ENCODE assay signal across 12 mouse cellular contexts in genomic region chr5:118756078-118756477, GRCm38 (mm10).
DNase-seq lines count a peak whose midpoint lies in the region; ATAC-seq and TF ChIP-seq lines count a peak whose summit lies in the region.
"Had no signal": no experiment of that assay in that cellular context is flagged by ENCODE, and none has a peak within 500 bp of the region (broad histone marks: within the 10 kb centered on the region; RNA-seq: fewer than 3 reads in every experiment).

No protein-coding gene starts in this region.

- no peak for TF ChIP-seq POLR2A in olfactory bulb, adult 2 months (IDR thresholded peaks at IDR 0.05; ENCODE audit: insufficient read depth, low read depth, low read length)

- DNase-seq in gastrocnemius, adult 2 months: no peak
- no peak for DNase-seq in gastrocnemius, postnatal 25 days
- no peak for DNase-seq in liver, embryonic 14.5 days (ENCODE audit: low read depth in 3 of 3, low spot score in 3 of 3)
- DNase-seq in liver, embryonic 11.5 days (ENCODE audit: low spot score): no peak
- peak; percentile 69 for DNase-seq in NIH3T3 (ENCODE audit: low read depth)
- no peak for DNase-seq in thymus, postnatal 14 days
- DNase-seq in thymus, postnatal 0 days (ENCODE audit: low spot score): no peak

- H3K9ac ChIP-seq in liver, embryonic 14.5 days (replicated peaks): no peak overlapping the region
- no peak overlapping the region for H3K9ac ChIP-seq in liver, embryonic 11.5 days (ENCODE audit: low read depth, low read length)
- H3K9ac ChIP-seq: heart, embryonic 15.5 days; intestine, embryonic 15.5 days; limb, embryonic 15.5 days; midbrain, embryonic 12.5 days had no signal

- peak; percentile 48 for TF ChIP-seq CTCF in gastrocnemius, adult 2 months (IDR thresholded peaks at IDR 0.05)
- peak; percentile 40 for TF ChIP-seq CTCF in liver, embryonic 14.5 days (IDR thresholded peaks at IDR 0.05; ENCODE audit: low read depth)
- TF ChIP-seq CTCF in olfactory bulb, adult 2 months (IDR thresholded peaks at IDR 0.05; ENCODE audit: insufficient read depth, low read depth, low read length): peak; percentile 30; the same call in 1 of the 2 replicates

- H3K27ac ChIP-seq in gastrocnemius, adult 2 months: no peak overlapping the region
- H3K27ac ChIP-seq in liver, embryonic 14.5 days: no peak overlapping the region
- H3K27ac ChIP-seq in liver, embryonic 11.5 days (ENCODE audit: low read depth, low read length): no peak overlapping the region
- peak overlapping the region; percentile 7; the same call in 1 of the 2 replicates for H3K27ac ChIP-seq in olfactory bulb, adult 2 months (ENCODE audit: insufficient read depth, low read depth, low read length)
- H3K27ac ChIP-seq: heart, embryonic 15.5 days; intestine, embryonic 15.5 days; limb, embryonic 15.5 days; midbrain, embryonic 12.5 days had no signal

- no peaks in the 10 kb centered on the region for H3K27me3 ChIP-seq in liver, embryonic 14.5 days (ENCODE audit: control insufficient read depth, insufficient read depth, low read length)
- H3K27me3 ChIP-seq in liver, embryonic 11.5 days (replicated peaks; ENCODE audit: control insufficient read depth, insufficient read depth, low read length): no peaks in the 10 kb centered on the region
- H3K27me3 ChIP-seq: heart, embryonic 15.5 days; intestine, embryonic 15.5 days; limb, embryonic 15.5 days; midbrain, embryonic 12.5 days had no signal

- 71% methylated on average over 2 of the region's 2 CpGs for WGBS in liver, embryonic 14.5 days (ENCODE audit: insufficient replicate concordance)
- 76% methylated on average over 2 of the region's 2 CpGs for WGBS in liver, embryonic 11.5 days
- WGBS in olfactory bulb, adult 2 months: 30% methylated on average over 2 of the region's 2 CpGs

- no peaks in the 10 kb centered on the region for H3K9me3 ChIP-seq in liver, embryonic 14.5 days (ENCODE audit: control insufficient read depth, low read length)
- no peaks in the 10 kb centered on the region for H3K9me3 ChIP-seq in liver, embryonic 11.5 days (ENCODE audit: control insufficient read depth, low read length)
- H3K9me3 ChIP-seq: heart, embryonic 15.5 days; intestine, embryonic 15.5 days; limb, embryonic 15.5 days; midbrain, embryonic 12.5 days had no signal

- ATAC-seq in liver, embryonic 14.5 days (ENCODE audit: insufficient read depth): no peak
- ATAC-seq in liver, embryonic 11.5 days (replicated peaks; ENCODE audit: low FRiP score): no peak
- ATAC-seq: intestine, embryonic 15.5 days had no signal

- intact Hi-C loops in gastrocnemius, adult 2 months (cut with DNase I): loop anchor here (5.0 kb wide), 1 partner anchor 489 kb away; no protein-coding TSS in a partner anchor

- H3K36me3 ChIP-seq in liver, embryonic 14.5 days (replicated peaks; ENCODE audit: control insufficient read depth, insufficient read depth, low read depth): peaks cover 98% of the 10 kb centered on the region
- peaks cover 59% of the 10 kb centered on the region for H3K36me3 ChIP-seq in liver, embryonic 11.5 days (ENCODE audit: control insufficient read depth, insufficient read depth, low read length)

- no peak overlapping the region for H3K4me3 ChIP-seq in gastrocnemius, adult 2 months
- H3K4me3 ChIP-seq in liver, embryonic 14.5 days (ENCODE audit: insufficient read depth in 1 of 2, low read depth in 2 of 2, low read length in 2 of 2): no peak overlapping the region
- no peak overlapping the region for H3K4me3 ChIP-seq in liver, embryonic 11.5 days (ENCODE audit: low read depth, low read length)
- H3K4me3 ChIP-seq in olfactory bulb, adult 2 months (ENCODE audit: insufficient read depth, low read depth, low read length): no peak overlapping the region
- H3K4me3 ChIP-seq: heart, embryonic 15.5 days; intestine, embryonic 15.5 days; limb, embryonic 15.5 days; midbrain, embryonic 12.5 days had no signal

- no peak overlapping the region for H3K4me2 ChIP-seq in liver, embryonic 14.5 days (ENCODE audit: low read depth)
- H3K4me2 ChIP-seq in liver, embryonic 11.5 days: no peak overlapping the region
- H3K4me2 ChIP-seq: heart, embryonic 15.5 days; intestine, embryonic 15.5 days; limb, embryonic 15.5 days; midbrain, embryonic 12.5 days had no signal

- H3K4me1 ChIP-seq in liver, embryonic 14.5 days (replicated peaks; ENCODE audit: control insufficient read depth in 2 of 2, insufficient read depth in 2 of 2, low read length in 1 of 2): no peaks in the 10 kb centered on the region
- H3K4me1 ChIP-seq in liver, embryonic 11.5 days (replicated peaks; ENCODE audit: control insufficient read depth, insufficient read depth, low read length): no peaks in the 10 kb centered on the region
- peaks cover 28% of the 10 kb centered on the region for H3K4me1 ChIP-seq in olfactory bulb, adult 2 months (ENCODE audit: control insufficient read depth, insufficient read depth, low read length)
- H3K4me1 ChIP-seq: intestine, embryonic 15.5 days; limb, embryonic 15.5 days had no signal

- TF ChIP-seq EP300 in liver, embryonic 14.5 days (IDR thresholded peaks at IDR 0.05; ENCODE audit: low read depth): no peak
